Mouse (Mus musculus) midbrain, embryonic 13.5 days (tissue): ENCODE data around the gene Foxi3. TPM values are rescaled to one million over a fixed set of nuclear protein-coding genes. Genes with fewer than 3 reads are reported as not detected.

Experiments
- ATAC-seq: fragments of 200-750 bp; cut with Nextera tagmentation; 2 replicates; pipeline ENCODE4 v1.8.0; 2017; ENCODE audit warnings: mild to moderate bottlenecking, moderate TSS enrichment, moderate library complexity
- H3K27ac ChIP-seq: fragments of 300-500 bp; sonication (generic); 2 replicates; pipeline ENCODE4 v1.5.1; 2015; ENCODE audit warnings: inconsistent platforms, mild to moderate bottlenecking, moderate library complexity
- H3K27me3 ChIP-seq: fragments of 300-500 bp; sonication (generic); 2 replicates; pipeline ENCODE4 v1.6.1; 2015; ENCODE audit warnings: mild to moderate bottlenecking, inconsistent platforms
- H3K36me3 ChIP-seq: fragments of 300-500 bp; sonication (generic); 2 replicates; pipeline ENCODE4 v1.6.1; 2015; ENCODE audit warnings: mild to moderate bottlenecking, inconsistent platforms
- H3K4me1 ChIP-seq: fragments of 300-500 bp; sonication (generic); replicated peaks from 2 replicates; pipeline ENCODE4 v1.6.1; 2015; ENCODE audit warnings: inconsistent platforms
- H3K4me2 ChIP-seq: fragments of 300-500 bp; sonication (generic); replicated peaks from 2 replicates; pipeline ENCODE4 v1.6.1; 2015; ENCODE audit warnings: moderate library complexity, mild to moderate bottlenecking, inconsistent platforms
- H3K4me3 ChIP-seq: fragments of 300-500 bp; sonication (generic); replicated peaks from 2 replicates; pipeline ENCODE4 v1.5.1; 2015; ENCODE audit warnings: mild to moderate bottlenecking, inconsistent platforms
- H3K9ac ChIP-seq: fragments of 300-500 bp; sonication (generic); replicated peaks from 2 replicates; pipeline ENCODE4 v1.6.1; 2015; ENCODE audit warnings: mild to moderate bottlenecking, inconsistent platforms
- H3K9me3 ChIP-seq: fragments of 300-500 bp; sonication (generic); 2 replicates; pipeline ENCODE4 v1.6.1; 2016; ENCODE audit warnings: mild to moderate bottlenecking, inconsistent platforms
- WGBS: fragments of 180-500 bp; shearing (Covaris S2); methylation state at CpG from one replicate; pipeline ENCODE4 v1.1.7; 2015; 5-methylcytosine and 5-hydroxymethylcytosine counted together
- polyA plus RNA-seq: library from polyadenylated mRNA; unstranded; fragments of >200 nt; fragmentation: Nextera tagmentation; extraction: Ambion mirVana; gene quantifications from 2 replicates; pipeline ENCODE4 v1.2.1, GENCODE M21; 2015

The Foxi3 gene
- polyA plus RNA-seq, 1 experiment from 2014 or later = not detected

GRCm38 (mm10) chr6:71002656-71003055 is 46.3 kb downstream of the Foxi3 start:
- no peaks in the 10 kb centered on the region for H3K36me3 ChIP-seq
- ATAC-seq = no peak
- 89% methylated on average over 2 of the region's 2 CpGs for WGBS
- H3K9ac ChIP-seq = no peak overlapping the region
- H3K4me3 ChIP-seq = no peak overlapping the region
- H3K9me3 ChIP-seq = no peaks in the 10 kb centered on the region
- no peak overlapping the region for H3K4me2 ChIP-seq
- no peaks in the 10 kb centered on the region for H3K4me1 ChIP-seq
- H3K27me3 ChIP-seq = no peaks in the 10 kb centered on the region
- H3K27ac ChIP-seq = no peak overlapping the region

- WGBS = 89% methylated on average over 2 of the region's 2 CpGs
- H3K27ac ChIP-seq = no peak overlapping the region
- no peak overlapping the region for H3K4me2 ChIP-seq
- H3K36me3 ChIP-seq = no peaks in the 10 kb centered on the region
- H3K27me3 ChIP-seq = no peaks in the 10 kb centered on the region
- no peak overlapping the region for H3K9ac ChIP-seq
- no peak overlapping the region for H3K4me3 ChIP-seq
- no peak for ATAC-seq
- H3K9me3 ChIP-seq = no peaks in the 10 kb centered on the region
- no peaks in the 10 kb centered on the region for H3K4me1 ChIP-seq
Observed at GRCm38 (mm10) chr6:71004161-71004560, 47.8 kb downstream of the Foxi3 start.

Other genes with a start within 250 kb of the Foxi3 start
- gene Rpia, start 164.3 kb upstream of the Foxi3 start, polyA plus RNA-seq = 2.4 and 3.5 TPM in 2 replicates
- 12.3 and 13.4 TPM in 2 replicates for gene Eif2ak3, start 112.0 kb upstream of the Foxi3 start, polyA plus RNA-seq
- gene Tex37, start 37.6 kb upstream of the Foxi3 start, polyA plus RNA-seq = not detected in 2 replicates
- 3.7 and 3.9 TPM in 2 replicates for gene Thnsl2, start 187.9 kb downstream of the Foxi3 start, polyA plus RNA-seq
- 1.9 TPM in 1 of 2 replicates, not detected in the other for gene Fabp1, start 243.3 kb downstream of the Foxi3 start, polyA plus RNA-seq